Mouse (Mus musculus) forebrain, embryonic 15.5 days (tissue): ENCODE data around the gene Fam219a. TPM values are rescaled to one million over a fixed set of nuclear protein-coding genes. Genes with fewer than 3 reads are reported as not detected.
A peak's percentile ranks its signal among the peaks of the same experiment; 100 is the strongest.

Source experiments
- ATAC-seq: fragments of 200-750 bp; cut with Nextera tagmentation; replicated peaks from 2 replicates; pipeline ENCODE4 v1.8.0; 2017; ENCODE audit warnings: mild to moderate bottlenecking, moderate TSS enrichment, moderate library complexity
- H3K27ac ChIP-seq: fragments of 300-500 bp; sonication (generic); replicated peaks from 2 replicates; pipeline ENCODE4 v1.5.1; 2015; ENCODE audit warnings: mild to moderate bottlenecking, inconsistent platforms
- H3K27me3 ChIP-seq: fragments of 300-500 bp; sonication (generic); 2 replicates; pipeline ENCODE4 v1.6.1; 2015; ENCODE audit warnings: inconsistent platforms
- H3K36me3 ChIP-seq: fragments of 300-500 bp; sonication (generic); 2 replicates; pipeline ENCODE4 v1.6.1; 2015; ENCODE audit warnings: mild to moderate bottlenecking, inconsistent platforms
- H3K4me1 ChIP-seq: fragments of 300-500 bp; sonication (generic); 2 replicates; pipeline ENCODE4 v1.6.1; 2015; ENCODE audit warnings: inconsistent platforms
- H3K4me2 ChIP-seq: fragments of 300-500 bp; sonication (generic); replicated peaks from 2 replicates; pipeline ENCODE4 v1.6.1; 2015; ENCODE audit warnings: mild to moderate bottlenecking, inconsistent platforms
- H3K4me3 ChIP-seq: fragments of 300-500 bp; sonication (generic); 2 replicates; pipeline ENCODE4 v1.5.1; 2015; ENCODE audit warnings: mild to moderate bottlenecking, inconsistent platforms
- H3K9ac ChIP-seq: fragments of 300-500 bp; sonication (generic); replicated peaks from 2 replicates; pipeline ENCODE4 v1.6.1; 2015; ENCODE audit warnings: mild to moderate bottlenecking, inconsistent platforms
- H3K9me3 ChIP-seq: fragments of 300-500 bp; sonication (generic); 2 replicates; pipeline ENCODE4 v1.6.1; 2016; ENCODE audit warnings: inconsistent platforms
- WGBS: fragments of 180-500 bp; shearing (Covaris S2); methylation state at CpG from one replicate; pipeline ENCODE4 v1.1.7; 2015; ENCODE audit warnings: mixed read lengths; 5-methylcytosine and 5-hydroxymethylcytosine counted together
- polyA plus RNA-seq: library from polyadenylated mRNA; unstranded; fragments of >200 nt; fragmentation: Nextera tagmentation; extraction: Ambion mirVana; gene quantifications from 2 replicates; pipeline ENCODE4 v1.2.1, GENCODE M21; 2015

Gene Fam219a
- polyA plus RNA-seq, 1 experiment from 2014 or later: 14.7 TPM

DNA sequence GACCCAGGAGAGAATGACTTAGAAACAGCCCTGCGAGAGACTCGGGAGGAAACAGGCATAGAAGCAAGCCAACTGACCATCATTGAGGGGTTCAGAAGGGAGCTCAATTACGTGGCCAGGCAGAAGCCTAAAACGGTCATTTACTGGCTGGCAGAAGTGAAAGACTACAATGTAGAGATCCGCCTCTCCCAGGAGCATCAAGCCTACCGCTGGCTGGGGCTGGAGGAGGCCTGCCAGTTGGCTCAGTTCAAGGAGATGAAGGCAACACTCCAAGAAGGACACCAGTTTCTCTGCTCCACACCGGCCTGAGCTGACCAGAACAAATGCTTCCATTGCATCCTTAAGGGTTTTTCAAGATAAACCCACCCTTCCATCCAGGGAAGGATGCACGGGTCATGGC, 89.1 kb downstream of the Fam219a start:
- H3K9ac ChIP-seq: no peak overlapping the region
- WGBS: 81% methylated on average over 8 of the region's 8 CpGs
- no peak overlapping the region for H3K27ac ChIP-seq
- no peaks in the 10 kb centered on the region for H3K9me3 ChIP-seq
- H3K27me3 ChIP-seq: no peaks in the 10 kb centered on the region
- H3K36me3 ChIP-seq: peaks cover 4% of the 10 kb centered on the region; the same call in 1 of the 2 replicates
- H3K4me2 ChIP-seq: no peak overlapping the region
- H3K4me1 ChIP-seq: peaks cover 6% of the 10 kb centered on the region; the same call in 1 of the 2 replicates
- ATAC-seq: no peak
- no peak overlapping the region for H3K4me3 ChIP-seq

GRCm38 (mm10) chr4:41479456-41479804, 89.9 kb downstream of the Fam219a start:
- H3K9ac ChIP-seq: no peak overlapping the region
- H3K27me3 ChIP-seq: no peaks in the 10 kb centered on the region
- H3K4me3 ChIP-seq: no peak overlapping the region
- peaks cover 6% of the 10 kb centered on the region; the same call in 1 of the 2 replicates for H3K4me1 ChIP-seq
- ATAC-seq: no peak
- 65% methylated on average over 1 of the region's 1 CpGs for WGBS
- H3K36me3 ChIP-seq: peaks cover 4% of the 10 kb centered on the region; the same call in 1 of the 2 replicates
- no peak overlapping the region for H3K27ac ChIP-seq
- no peaks in the 10 kb centered on the region for H3K9me3 ChIP-seq
- H3K4me2 ChIP-seq: no peak overlapping the region

- WGBS: 66% methylated on average over 4 of the region's 4 CpGs
- Histone ChIP-seq H3K9me3 (no peaks in the 10 kb centered on the region), H3K4me2 (no peak overlapping the region), H3K27me3 (no peaks in the 10 kb centered on the region), H3K9ac (no peak overlapping the region), H3K36me3 (peaks cover 4% of the 10 kb centered on the region; the same call in 1 of the 2 replicates), H3K4me3 (no peak overlapping the region), H3K4me1 (peaks cover 6% of the 10 kb centered on the region; the same call in 1 of the 2 replicates), H3K27ac (no peak overlapping the region)
- ATAC-seq: no peak
Observed at GRCm38 (mm10) chr4:41478751-41479455, 90.4 kb downstream of the Fam219a start.

- peaks cover 6% of the 10 kb centered on the region; the same call in 1 of the 2 replicates for H3K4me1 ChIP-seq
- no peaks in the 10 kb centered on the region for H3K9me3 ChIP-seq
- H3K27ac ChIP-seq: no peak overlapping the region
- no peak for ATAC-seq
- no peak overlapping the region for H3K4me3 ChIP-seq
- no peaks in the 10 kb centered on the region for H3K27me3 ChIP-seq
- H3K4me2 ChIP-seq: no peak overlapping the region
- no peak overlapping the region for H3K9ac ChIP-seq
- H3K36me3 ChIP-seq: peaks cover 4% of the 10 kb centered on the region; the same call in 1 of the 2 replicates
- whole genome bisulfite sequencing: 83% methylated on average over 9 of the region's 9 CpGs
Observed at GRCm38 (mm10) chr4:41477648-41478160, 91.6 kb downstream of the Fam219a start.

DNA sequence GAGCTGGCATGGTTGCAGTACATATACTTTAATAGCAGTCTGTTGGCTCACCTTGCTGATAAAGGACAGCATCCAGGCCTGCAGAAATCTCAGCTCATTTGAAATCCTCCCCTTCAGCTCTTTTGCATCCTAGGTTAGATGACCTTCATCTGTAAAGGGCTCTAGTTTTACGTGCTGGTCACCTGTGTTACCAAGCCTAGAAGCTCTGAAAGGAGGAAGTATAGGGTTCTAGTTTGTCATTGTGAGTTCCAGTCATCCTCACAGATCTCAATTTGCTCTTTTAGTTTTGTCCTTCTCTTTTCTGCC, 98.0 kb downstream of the Fam219a start:
- Histone ChIP-seq H3K9me3 (no peaks in the 10 kb centered on the region), H3K4me1 (peaks cover 32% of the 10 kb centered on the region), H3K36me3 (no peaks in the 10 kb centered on the region), H3K4me2 (0 out of 2 replicates have a peak overlapping the region, but pooled peaks have one; percentile 3), H3K27ac (peak overlapping the region; percentile 71), H3K9ac (no peak overlapping the region), H3K27me3 (no peaks in the 10 kb centered on the region), H3K4me3 (no peak overlapping the region)
- no peak for ATAC-seq
- 74% methylated on average over 1 of the region's 1 CpGs for WGBS

- no peak overlapping the region for H3K4me3 ChIP-seq
- peak overlapping the region; percentile 71 for H3K27ac ChIP-seq
- no peaks in the 10 kb centered on the region for H3K9me3 ChIP-seq
- peaks cover 34% of the 10 kb centered on the region for H3K4me1 ChIP-seq
- H3K4me2 ChIP-seq: 0 out of 2 replicates have a peak overlapping the region, but pooled peaks have one; percentile 3
- H3K27me3 ChIP-seq: no peaks in the 10 kb centered on the region
- no peak overlapping the region for H3K9ac ChIP-seq
- no peaks in the 10 kb centered on the region for H3K36me3 ChIP-seq
- ATAC-seq: peak; percentile 86
- 6% methylated on average over 5 of the region's 5 CpGs for WGBS
Observed at GRCm38 (mm10) chr4:41470684-41471383, 98.5 kb downstream of the Fam219a start.

DNA sequence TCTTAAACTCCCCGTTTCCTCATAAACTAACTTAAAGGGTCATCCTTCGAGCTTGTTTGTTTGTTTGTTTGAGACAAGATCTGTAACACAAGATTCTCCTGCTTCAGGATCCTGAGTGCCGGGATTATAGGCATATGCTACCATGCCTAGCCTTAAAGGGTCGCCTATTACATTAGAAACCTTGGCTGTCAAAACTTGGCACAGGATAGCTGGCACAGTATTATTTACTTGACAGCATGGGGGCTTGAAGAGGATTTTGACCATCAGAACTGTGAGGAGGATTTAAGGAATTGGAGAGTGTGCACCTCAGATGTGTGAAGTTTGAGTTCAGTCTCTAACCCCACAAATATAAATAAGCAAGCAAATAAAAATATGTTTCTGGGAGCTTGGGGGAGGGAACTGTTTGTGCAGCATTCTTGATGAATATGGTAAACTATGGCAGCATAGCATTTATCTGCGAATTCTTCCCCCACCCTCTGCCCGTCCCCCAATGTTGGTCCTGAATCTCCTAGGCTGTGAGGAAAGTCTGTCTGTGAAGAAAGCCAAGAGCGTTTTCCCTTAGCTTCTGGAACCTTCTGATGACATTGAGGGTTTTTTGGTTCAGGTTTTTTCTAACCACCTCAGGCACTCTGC, 99.2 kb downstream of the Fam219a start:
- Histone ChIP-seq H3K9ac (no peak overlapping the region), H3K4me2 (no peak overlapping the region), H3K4me1 (peaks cover 38% of the 10 kb centered on the region), H3K4me3 (no peak overlapping the region), H3K27me3 (no peaks in the 10 kb centered on the region), H3K27ac (peak overlapping the region; percentile 71), H3K36me3 (no peaks in the 10 kb centered on the region), H3K9me3 (no peaks in the 10 kb centered on the region)
- 25% methylated on average over 7 of the region's 7 CpGs for WGBS
- ATAC-seq: peak; percentile 65; the same call in 1 of the 2 replicates

- whole genome bisulfite sequencing: 69% methylated on average over 10 of the region's 10 CpGs
- Histone ChIP-seq H3K4me2 (no peak overlapping the region), H3K9ac (no peak overlapping the region), H3K4me1 (peaks cover 39% of the 10 kb centered on the region), H3K9me3 (no peaks in the 10 kb centered on the region), H3K36me3 (no peaks in the 10 kb centered on the region), H3K27me3 (no peaks in the 10 kb centered on the region), H3K27ac (no peak overlapping the region), H3K4me3 (no peak overlapping the region)
- ATAC-seq: no peak
Observed at GRCm38 (mm10) chr4:41469199-41469598, 100.1 kb downstream of the Fam219a start.

GRCm38 (mm10) chr4:41468396-41469080, 100.8 kb downstream of the Fam219a start:
- Histone ChIP-seq H3K9me3 (no peaks in the 10 kb centered on the region), H3K27ac (no peak overlapping the region), H3K4me2 (no peak overlapping the region), H3K9ac (no peak overlapping the region), H3K36me3 (no peaks in the 10 kb centered on the region), H3K27me3 (no peaks in the 10 kb centered on the region), H3K4me1 (peaks cover 45% of the 10 kb centered on the region), H3K4me3 (no peak overlapping the region)
- WGBS: 53% methylated on average over 17 of the region's 17 CpGs
- no peak for ATAC-seq
